In genomic region chr16:20415804-20416203, GRCm38 (mm10) we compare ENCODE assay signal across 18 mouse cellular contexts. TPM values are rescaled to one million over a fixed set of nuclear protein-coding genes. Genes with fewer than 3 reads are reported as not detected.
DNase-seq lines count a peak whose midpoint lies in the region; ATAC-seq and TF ChIP-seq lines count a peak whose summit lies in the region.
"Had no signal": no experiment of that assay in that cellular context is flagged by ENCODE, and none has a peak within 500 bp of the region (broad histone marks: within the 10 kb centered on the region; RNA-seq: fewer than 3 reads in every experiment).

No protein-coding gene starts in this region.

- WGBS in kidney, adult 2 months = 56% methylated on average over 6 of the region's 6 CpGs
- WGBS in intestine, embryonic 16.5 days = 77% methylated on average over 6 of the region's 6 CpGs
- 56% methylated on average over 6 of the region's 6 CpGs for WGBS in stomach, embryonic 16.5 days
- WGBS in forebrain, embryonic 11.5 days = 85% methylated on average over 6 of the region's 6 CpGs

- H3K27ac ChIP-seq in kidney, adult 2 months (ENCODE audit: insufficient read depth, low read depth, low read length) = no peak overlapping the region
- no peak overlapping the region for H3K27ac ChIP-seq in intestine, embryonic 16.5 days (ENCODE audit: low read length)
- no peak overlapping the region for H3K27ac ChIP-seq in stomach, embryonic 16.5 days (ENCODE audit: low read length)
- H3K27ac ChIP-seq in forebrain, embryonic 11.5 days (ENCODE audit: low read depth, low read length) = no peak overlapping the region
- H3K27ac ChIP-seq: embryonic facial prominence, embryonic 13.5 days; heart, embryonic 10.5 days; hindbrain, embryonic 12.5 days had no signal

- peak; percentile 80; the same call in 1 of the 2 replicates for ATAC-seq in intestine, embryonic 16.5 days
- ATAC-seq in stomach, embryonic 16.5 days (ENCODE audit: insufficient read depth, low FRiP score) = peak; percentile 68; the same call in 1 of the 2 replicates
- no peak for ATAC-seq in forebrain, embryonic 11.5 days (replicated peaks; ENCODE audit: low FRiP score)
- ATAC-seq: activated CD4-positive, CD25-positive, alpha-beta regulatory T cell, adult 4 months; forebrain, embryonic 14.5 days; Patski had no signal

- H3K9me3 ChIP-seq in intestine, embryonic 16.5 days (ENCODE audit: control insufficient read depth, low read length) = no peaks in the 10 kb centered on the region
- no peaks in the 10 kb centered on the region for H3K9me3 ChIP-seq in stomach, embryonic 16.5 days (replicated peaks; ENCODE audit: control insufficient read depth, low read length)
- no peaks in the 10 kb centered on the region for H3K9me3 ChIP-seq in forebrain, embryonic 11.5 days (ENCODE audit: control insufficient read depth, low read length)
- H3K9me3 ChIP-seq: embryonic facial prominence, embryonic 13.5 days; heart, embryonic 10.5 days; hindbrain, embryonic 12.5 days had no signal

- no peak for TF ChIP-seq CTCF in kidney, adult 2 months (conservative IDR thresholded peaks at IDR 0.05; ENCODE audit: insufficient read depth, insufficient read length, low read depth, low read length)

- TF ChIP-seq POLR2A in kidney, adult 2 months (IDR thresholded peaks at IDR 0.05; ENCODE audit: low read depth, low read length) = no peak

- H3K4me2 ChIP-seq in intestine, embryonic 16.5 days (ENCODE audit: low read depth, low read length) = no peak overlapping the region
- no peak overlapping the region for H3K4me2 ChIP-seq in stomach, embryonic 16.5 days (ENCODE audit: low read depth, low read length)
- H3K4me2 ChIP-seq in forebrain, embryonic 11.5 days (ENCODE audit: low read depth, low read length, severe bottlenecking) = no peak overlapping the region
- H3K4me2 ChIP-seq: embryonic facial prominence, embryonic 13.5 days; hindbrain, embryonic 12.5 days had no signal

- no peak overlapping the region for H3K9ac ChIP-seq in intestine, embryonic 16.5 days (ENCODE audit: low read depth, low read length)
- H3K9ac ChIP-seq in stomach, embryonic 16.5 days (ENCODE audit: low read length) = no peak overlapping the region
- no peak overlapping the region for H3K9ac ChIP-seq in forebrain, embryonic 11.5 days (ENCODE audit: low read length)
- H3K9ac ChIP-seq: embryonic facial prominence, embryonic 13.5 days; hindbrain, embryonic 12.5 days had no signal

- peak; percentile 38 for DNase-seq in kidney, adult 2 months
- no peak for DNase-seq in kidney, postnatal 25 days
- no peak for DNase-seq in spleen, postnatal 14 days (ENCODE audit: low spot score in 2 of 2)
- no peak for DNase-seq in Muller cell, postnatal 12 days (ENCODE audit: inconsistent ontology term)
- no peak for DNase-seq in forebrain, embryonic 11.5 days (ENCODE audit: low spot score)
- DNase-seq: cerebellum, adult 18-20 months; cerebellum, adult 9-11 months; cerebellum, postnatal 36 days; heart, postnatal 10 days; heart, postnatal 4 days had no signal

- H3K4me1 ChIP-seq in kidney, adult 2 months (ENCODE audit: control insufficient read depth, insufficient read depth, low read length) = peaks cover 3% of the 10 kb centered on the region; the same call in 1 of the 2 replicates
- H3K4me1 ChIP-seq in intestine, embryonic 16.5 days (ENCODE audit: control insufficient read depth, insufficient read depth, low read length) = no peaks in the 10 kb centered on the region
- H3K4me1 ChIP-seq in stomach, embryonic 16.5 days (ENCODE audit: control insufficient read depth, insufficient read depth, low read length) = peaks cover 6% of the 10 kb centered on the region; the same call in 1 of the 2 replicates
- no peaks in the 10 kb centered on the region for H3K4me1 ChIP-seq in forebrain, embryonic 11.5 days (replicated peaks; ENCODE audit: control insufficient read depth, insufficient read depth, low read length)
- H3K4me1 ChIP-seq: hindbrain, embryonic 12.5 days had no signal

- no peaks in the 10 kb centered on the region for H3K27me3 ChIP-seq in kidney, adult 2 months (replicated peaks; ENCODE audit: control insufficient read depth, insufficient read depth, low read length)
- H3K27me3 ChIP-seq in intestine, embryonic 16.5 days (replicated peaks; ENCODE audit: control insufficient read depth, insufficient read depth, low read length) = no peaks in the 10 kb centered on the region
- H3K27me3 ChIP-seq in stomach, embryonic 16.5 days (ENCODE audit: control insufficient read depth, insufficient read depth, low read length) = no peaks in the 10 kb centered on the region
- no peaks in the 10 kb centered on the region for H3K27me3 ChIP-seq in forebrain, embryonic 11.5 days (ENCODE audit: control insufficient read depth, insufficient read depth, low read length)
- H3K27me3 ChIP-seq: embryonic facial prominence, embryonic 13.5 days; hindbrain, embryonic 12.5 days; Patski had no signal

- H3K36me3 ChIP-seq in kidney, adult 2 months (ENCODE audit: control insufficient read depth, insufficient read depth, low read length) = no peaks in the 10 kb centered on the region; the same call in 1 of the 2 replicates
- H3K36me3 ChIP-seq in intestine, embryonic 16.5 days (ENCODE audit: control insufficient read depth, insufficient read depth, low read length) = no peaks in the 10 kb centered on the region
- H3K36me3 ChIP-seq in stomach, embryonic 16.5 days (ENCODE audit: control insufficient read depth, insufficient read depth, low read length) = 0 out of 2 replicates have a peak, but pooled peaks cover 2% of the 10 kb centered on the region
- H3K36me3 ChIP-seq in forebrain, embryonic 11.5 days (ENCODE audit: control insufficient read depth, insufficient read depth, low read length) = no peaks in the 10 kb centered on the region

- H3K4me3 ChIP-seq in kidney, adult 2 months (ENCODE audit: insufficient read depth, low read depth, low read length) = no peak overlapping the region
- H3K4me3 ChIP-seq in intestine, embryonic 16.5 days (ENCODE audit: low read length) = no peak overlapping the region
- H3K4me3 ChIP-seq in stomach, embryonic 16.5 days (replicated peaks; ENCODE audit: low read length) = no peak overlapping the region
- no peak overlapping the region for H3K4me3 ChIP-seq in forebrain, embryonic 11.5 days (ENCODE audit: low read depth, low read length)
- H3K4me3 ChIP-seq: embryonic facial prominence, embryonic 13.5 days; heart, embryonic 10.5 days; hindbrain, embryonic 12.5 days had no signal

RNA-seq across cellular contexts. Expression of gene Abcc5, which starts 10.4 kb away (rescaled TPM):
- 56.0 and 73.1 TPM in 2 replicates for polyA plus RNA-seq in kidney, adult 2 months (2012; rRNA removed)
- polyA plus RNA-seq in intestine, embryonic 16.5 days (2015; fragmentation: Nextera tagmentation; extraction: Ambion mirVana) = 28.0 and 31.0 TPM in 2 replicates
- polyA plus RNA-seq in stomach, embryonic 16.5 days (2015; fragmentation: Nextera tagmentation; extraction: Ambion mirVana) = 59.9 and 60.2 TPM in 2 replicates
- polyA plus RNA-seq in forebrain, embryonic 11.5 days (2014; fragmentation: Nextera tagmentation; extraction: Ambion mirVana) = 68.8 and 68.9 TPM in 2 replicates
